Mouse (Mus musculus) heart, embryonic 16.5 days (tissue): ENCODE results near the gene Ccni. TPM values are rescaled to one million over a fixed set of nuclear protein-coding genes. Genes with fewer than 3 reads are reported as not detected.

Source experiments
- ATAC-seq: fragments of 200-750 bp; cut with Nextera tagmentation; replicated peaks from 2 replicates; pipeline ENCODE4 v1.8.0; 2017; ENCODE audit warnings: moderate number of reproducible peaks; ENCODE audit not compliant: insufficient read depth, low FRiP score; ENCODE audit errors: extremely low read depth
- H3K27ac ChIP-seq: fragments of 300-500 bp; sonication (generic); 2 replicates; pipeline ENCODE4 v1.5.1; 2014; ENCODE audit warnings: mild to moderate bottlenecking, low read length, control low read depth, moderate library complexity
- H3K27me3 ChIP-seq: fragments of 300-500 bp; sonication (generic); 2 replicates; pipeline ENCODE4 v1.6.1; 2014; ENCODE audit warnings: low read length, mixed read lengths; ENCODE audit not compliant: control insufficient read depth, insufficient read depth
- H3K36me3 ChIP-seq: fragments of 300-500 bp; sonication (generic); 2 replicates; pipeline ENCODE4 v1.6.1; 2014; ENCODE audit not compliant: control insufficient read depth, insufficient read depth
- H3K4me1 ChIP-seq: fragments of 300-500 bp; sonication (generic); 2 replicates; pipeline ENCODE4 v1.6.1; 2014; ENCODE audit warnings: low read length, mixed read lengths; ENCODE audit not compliant: control insufficient read depth, insufficient read depth
- H3K4me2 ChIP-seq: fragments of 300-500 bp; sonication (generic); 2 replicates; pipeline ENCODE4 v1.6.1; 2014; ENCODE audit warnings: low read depth, mild to moderate bottlenecking, control low read depth, low read length
- H3K4me3 ChIP-seq: fragments of 300-500 bp; sonication (generic); 2 replicates; pipeline ENCODE4 v1.5.1; 2014; ENCODE audit warnings: mild to moderate bottlenecking, control low read depth, low read length
- H3K9ac ChIP-seq: fragments of 300-500 bp; sonication (generic); 2 replicates; pipeline ENCODE4 v1.6.1; 2014; ENCODE audit warnings: low read length, control low read depth
- H3K9me3 ChIP-seq: fragments of 300-500 bp; sonication (generic); replicated peaks from 2 replicates; pipeline ENCODE4 v1.6.1; 2016; ENCODE audit warnings: low read length; ENCODE audit not compliant: control insufficient read depth
- WGBS: fragments of 180-500 bp; shearing (Covaris S2); extraction: QIAGEN DNeasy Blood & Tissue Kit; methylation state at CpG from one replicate; pipeline ENCODE4 v1.1.7; 2014; 5-methylcytosine and 5-hydroxymethylcytosine counted together
- polyA plus RNA-seq: library from polyadenylated mRNA; unstranded; fragments of >200 nt; fragmentation: Nextera tagmentation; extraction: Ambion mirVana; gene quantifications from 2 replicates; pipeline ENCODE4 v1.2.1, GENCODE M21; 2015

Ccni gene
- polyA plus RNA-seq, 1 experiment from 2014 or later: 79.2 TPM

GRCm38 (mm10) chr5:93207006-93207348 is 682 bp upstream of the Ccni start:
- Histone ChIP-seq H3K9me3 (no peaks in the 10 kb centered on the region), H3K4me3 (peak overlapping the region; percentile 96), H3K27me3 (no peaks in the 10 kb centered on the region), H3K9ac (peak overlapping the region; percentile 98), H3K4me1 (peaks cover 16% of the 10 kb centered on the region), H3K27ac (peak overlapping the region; percentile 91), H3K4me2 (peak overlapping the region; percentile 71), H3K36me3 (peaks cover 2% of the 10 kb centered on the region; the same call in 1 of the 2 replicates)
- no peak for ATAC-seq
- 3% methylated on average over 6 of the region's 6 CpGs for WGBS

GRCm38 (mm10) chr5:93205371-93206108 is 755 bp downstream of the Ccni start:
- H3K4me1 ChIP-seq: peaks cover 16% of the 10 kb centered on the region
- peak overlapping the region; percentile 92 for H3K4me2 ChIP-seq
- H3K9ac ChIP-seq: peak overlapping the region; percentile 98
- under 1% methylated on average over 57 of the region's 63 CpGs for WGBS
- no peaks in the 10 kb centered on the region for H3K27me3 ChIP-seq
- H3K4me3 ChIP-seq: peak overlapping the region; percentile 96
- H3K36me3 ChIP-seq: peaks cover 10% of the 10 kb centered on the region
- ATAC-seq: peak; percentile 67
- H3K9me3 ChIP-seq: no peaks in the 10 kb centered on the region
- H3K27ac ChIP-seq: peak overlapping the region; percentile 91

GRCm38 (mm10) chr5:93201181-93201580 is 5.1 kb downstream of the Ccni start:
- WGBS: 82% methylated on average over 1 of the region's 1 CpGs
- Histone ChIP-seq H3K4me3 (no peak overlapping the region), H3K27me3 (no peaks in the 10 kb centered on the region), H3K9me3 (no peaks in the 10 kb centered on the region), H3K36me3 (peaks cover 22% of the 10 kb centered on the region), H3K27ac (no peak overlapping the region), H3K9ac (no peak overlapping the region), H3K4me1 (peaks cover 21% of the 10 kb centered on the region), H3K4me2 (no peak overlapping the region)
- ATAC-seq: no peak

- no peaks in the 10 kb centered on the region for H3K9me3 ChIP-seq
- H3K36me3 ChIP-seq: peaks cover 26% of the 10 kb centered on the region
- no peaks in the 10 kb centered on the region for H3K27me3 ChIP-seq
- 80% methylated on average over 3 of the region's 3 CpGs for WGBS
- peaks cover 12% of the 10 kb centered on the region for H3K4me1 ChIP-seq
- no peak overlapping the region for H3K9ac ChIP-seq
- no peak overlapping the region for H3K27ac ChIP-seq
- no peak for ATAC-seq
- no peak overlapping the region for H3K4me2 ChIP-seq
- no peak overlapping the region for H3K4me3 ChIP-seq
These were observed 8.1 kb downstream of the Ccni start for GRCm38 (mm10) chr5:93198232-93198631.

GRCm38 (mm10) chr5:93190428-93190827 is 15.9 kb downstream of the Ccni start:
- Histone ChIP-seq H3K4me1 (peaks cover 2% of the 10 kb centered on the region; the same call in 1 of the 2 replicates), H3K4me2 (no peak overlapping the region), H3K36me3 (peaks cover 26% of the 10 kb centered on the region), H3K9me3 (no peaks in the 10 kb centered on the region), H3K9ac (no peak overlapping the region), H3K27ac (no peak overlapping the region), H3K4me3 (no peak overlapping the region), H3K27me3 (no peaks in the 10 kb centered on the region)
- no peak for ATAC-seq
- 90% methylated on average over 5 of the region's 5 CpGs for WGBS

GRCm38 (mm10) chr5:93189607-93190006 is 16.7 kb downstream of the Ccni start:
- no peak overlapping the region for H3K4me3 ChIP-seq
- no peak overlapping the region for H3K4me2 ChIP-seq
- ATAC-seq: no peak
- peaks cover 2% of the 10 kb centered on the region; the same call in 1 of the 2 replicates for H3K4me1 ChIP-seq
- WGBS: 69% methylated on average over 3 of the region's 3 CpGs
- H3K27ac ChIP-seq: no peak overlapping the region
- no peak overlapping the region for H3K9ac ChIP-seq
- H3K9me3 ChIP-seq: no peaks in the 10 kb centered on the region
- no peaks in the 10 kb centered on the region for H3K27me3 ChIP-seq
- peaks cover 29% of the 10 kb centered on the region for H3K36me3 ChIP-seq

- no peak overlapping the region for H3K4me2 ChIP-seq
- H3K36me3 ChIP-seq: peaks cover 36% of the 10 kb centered on the region
- ATAC-seq: no peak
- 80% methylated on average over 6 of the region's 6 CpGs for WGBS
- H3K4me1 ChIP-seq: no peaks in the 10 kb centered on the region
- no peak overlapping the region for H3K9ac ChIP-seq
- no peaks in the 10 kb centered on the region for H3K27me3 ChIP-seq
- H3K27ac ChIP-seq: no peak overlapping the region
- no peaks in the 10 kb centered on the region for H3K9me3 ChIP-seq
- no peak overlapping the region for H3K4me3 ChIP-seq
These were observed 21.7 kb downstream of the Ccni start for GRCm38 (mm10) chr5:93184548-93184947.

GRCm38 (mm10) chr5:93183311-93183710 is 23.0 kb downstream of the Ccni start:
- Histone ChIP-seq H3K4me3 (no peak overlapping the region), H3K27me3 (no peaks in the 10 kb centered on the region), H3K9ac (no peak overlapping the region), H3K9me3 (no peaks in the 10 kb centered on the region), H3K4me2 (no peak overlapping the region), H3K4me1 (no peaks in the 10 kb centered on the region), H3K27ac (no peak overlapping the region), H3K36me3 (peaks cover 33% of the 10 kb centered on the region)
- no peak for ATAC-seq
- WGBS: 80% methylated on average over 6 of the region's 6 CpGs

GRCm38 (mm10) chr5:93180252-93180651 is 26.0 kb downstream of the Ccni start:
- no peak overlapping the region for H3K4me2 ChIP-seq
- 50% methylated on average over 2 of the region's 2 CpGs for WGBS
- H3K27ac ChIP-seq: no peak overlapping the region
- H3K27me3 ChIP-seq: no peaks in the 10 kb centered on the region
- ATAC-seq: no peak
- H3K36me3 ChIP-seq: peaks cover 17% of the 10 kb centered on the region
- no peak overlapping the region for H3K9ac ChIP-seq
- H3K4me3 ChIP-seq: no peak overlapping the region
- no peaks in the 10 kb centered on the region for H3K4me1 ChIP-seq
- H3K9me3 ChIP-seq: no peaks in the 10 kb centered on the region
